Mouse (Mus musculus): Measurements from ENCODE around the gene Nars2. TPM values are rescaled to one million over a fixed set of nuclear protein-coding genes. Genes with fewer than 3 reads are reported as not detected.
A peak's percentile ranks its signal among the peaks of the same experiment; 100 is the strongest.
"Not testable (repeated sequence)": the region's sequence is repeated elsewhere in the genome, so short reads cannot be mapped to it uniquely, and the experiment has no call there.

The Nars2 gene
- polyA plus RNA-seq, 1 experiment from 2014 or later, result 20.6 TPM

- 77% methylated on average over 5 of the region's 5 CpGs for WGBS
- peaks cover 9% of the 10 kb centered on the region; the same call in 1 of the 2 replicates for H3K4me1 ChIP-seq (ENCODE audit: control insufficient read depth, insufficient read depth, low read length)
Observed at GRCm38 (mm10) chr7:96909856-96910255, 41.4 kb upstream of the Nars2 start.

DNA sequence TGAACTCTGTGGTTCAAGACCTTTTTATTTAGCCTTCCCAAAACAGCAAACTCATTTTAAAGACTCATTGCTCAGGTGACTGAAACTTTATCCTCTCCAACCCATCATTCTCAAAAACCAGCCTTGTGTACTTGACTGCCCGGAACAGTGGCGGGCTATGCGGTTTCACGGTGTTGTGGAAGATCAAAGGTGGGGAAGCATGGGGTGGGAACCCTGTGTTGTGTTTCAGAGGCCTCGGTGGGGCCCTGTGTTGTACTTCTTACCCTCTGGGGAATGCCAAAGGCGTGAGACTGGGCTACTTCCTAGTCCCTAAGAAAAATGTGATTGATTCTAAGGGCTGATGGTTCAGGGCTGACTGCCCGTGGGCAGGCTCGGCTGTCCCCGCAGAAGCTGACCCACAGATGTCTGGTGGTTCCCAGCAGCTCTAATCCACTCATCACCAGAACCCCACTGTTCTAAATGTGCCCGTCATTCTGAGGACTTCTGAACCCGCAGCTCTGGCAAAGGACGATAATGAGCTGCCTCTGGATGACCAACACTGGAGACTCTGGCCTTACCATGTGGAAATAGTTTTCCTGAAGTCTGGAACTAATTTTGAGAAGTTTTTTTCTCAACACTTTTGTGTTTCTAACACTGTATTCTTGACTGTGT, 40.9 kb upstream of the Nars2 start:
- no peaks in the 10 kb centered on the region for H3K9me3 ChIP-seq (ENCODE audit: control insufficient read depth, low read length)
- ATAC-seq (ENCODE audit: low FRiP score) (no peak), DNase-seq (ENCODE audit: low spot score, missing footprints) (no peak)
- H3K27me3 ChIP-seq (ENCODE audit: control insufficient read depth, insufficient read depth, low read length), result no peaks in the 10 kb centered on the region
- H3K4me3 ChIP-seq (ENCODE audit: low read depth, low read length), result no peak overlapping the region
- H3K9ac ChIP-seq (ENCODE audit: low read length), result no peak overlapping the region
- H3K27ac ChIP-seq (ENCODE audit: low read depth, low read length), result no peak overlapping the region
- no peak overlapping the region for H3K4me2 ChIP-seq
- H3K4me1 ChIP-seq (ENCODE audit: control insufficient read depth, insufficient read depth, low read length), result peaks cover 4% of the 10 kb centered on the region; the same call in 1 of the 2 replicates
- peaks cover 4% of the 10 kb centered on the region; the same call in 1 of the 2 replicates for H3K36me3 ChIP-seq (ENCODE audit: control insufficient read depth, insufficient read depth, low read length)
- 65% methylated on average over 12 of the region's 12 CpGs for WGBS

More at GRCm38 (mm10) chr7:96909856-96910255, 41.4 kb upstream of the Nars2 start:
- no peak for ATAC-seq (ENCODE audit: low FRiP score)
- no peak overlapping the region for H3K9ac ChIP-seq (ENCODE audit: low read length)
- H3K27me3 ChIP-seq (ENCODE audit: control insufficient read depth, insufficient read depth, low read length), result no peaks in the 10 kb centered on the region
- peaks cover 4% of the 10 kb centered on the region; the same call in 1 of the 2 replicates for H3K36me3 ChIP-seq (ENCODE audit: control insufficient read depth, insufficient read depth, low read length)
- H3K9me3 ChIP-seq (ENCODE audit: control insufficient read depth, low read length), result no peaks in the 10 kb centered on the region
- DNase-seq (ENCODE audit: low spot score, missing footprints), result no peak
- H3K4me2 ChIP-seq, result no peak overlapping the region
- no peak overlapping the region for H3K4me3 ChIP-seq (ENCODE audit: low read depth, low read length)
- no peak overlapping the region for H3K27ac ChIP-seq (ENCODE audit: low read depth, low read length)

GRCm38 (mm10) chr7:96914031-96914430, 37.3 kb upstream of the Nars2 start:
- DNase-seq (ENCODE audit: low spot score, missing footprints) (peak; percentile 99), ATAC-seq (ENCODE audit: low FRiP score) (peak; percentile 39; the same call in 1 of the 2 replicates)
- H3K9ac ChIP-seq (ENCODE audit: low read length), result no peak overlapping the region
- H3K27ac ChIP-seq (ENCODE audit: low read depth, low read length), result no peak overlapping the region
- H3K27me3 ChIP-seq (ENCODE audit: control insufficient read depth, insufficient read depth, low read length), result no peaks in the 10 kb centered on the region
- no peaks in the 10 kb centered on the region for H3K9me3 ChIP-seq (ENCODE audit: control insufficient read depth, low read length)
- no peaks in the 10 kb centered on the region for H3K4me1 ChIP-seq (ENCODE audit: control insufficient read depth, insufficient read depth, low read length)
- H3K4me2 ChIP-seq, result no peak overlapping the region
- H3K36me3 ChIP-seq (ENCODE audit: control insufficient read depth, insufficient read depth, low read length), result no peaks in the 10 kb centered on the region
- no peak overlapping the region for H3K4me3 ChIP-seq (ENCODE audit: low read depth, low read length)
- 14% methylated on average over 6 of the region's 6 CpGs for WGBS

GRCm38 (mm10) chr7:96915452-96916105, 35.7 kb upstream of the Nars2 start:
- H3K27me3 ChIP-seq (ENCODE audit: control insufficient read depth, insufficient read depth, low read length), result no peaks in the 10 kb centered on the region
- no peaks in the 10 kb centered on the region for H3K9me3 ChIP-seq (ENCODE audit: control insufficient read depth, low read length)
- H3K4me3 ChIP-seq (ENCODE audit: low read depth, low read length), result no peak overlapping the region
- DNase-seq (ENCODE audit: low spot score, missing footprints) (peak; percentile 93), ATAC-seq (ENCODE audit: low FRiP score) (peak; percentile 66)
- H3K27ac ChIP-seq (ENCODE audit: low read depth, low read length), result no peak overlapping the region
- WGBS, result 4% methylated on average over 2 of the region's 2 CpGs
- H3K4me2 ChIP-seq, result no peak overlapping the region
- no peak overlapping the region for H3K9ac ChIP-seq (ENCODE audit: low read length)
- no peaks in the 10 kb centered on the region for H3K36me3 ChIP-seq (ENCODE audit: control insufficient read depth, insufficient read depth, low read length)
- peaks cover 2% of the 10 kb centered on the region; the same call in 1 of the 2 replicates for H3K4me1 ChIP-seq (ENCODE audit: control insufficient read depth, insufficient read depth, low read length)

GRCm38 (mm10) chr7:96920447-96921095, 30.7 kb upstream of the Nars2 start:
- Histone ChIP-seq H3K27ac (ENCODE audit: low read depth, low read length) (no peak overlapping the region), H3K9ac (ENCODE audit: low read length) (no peak overlapping the region), H3K4me3 (ENCODE audit: low read depth, low read length) (no peak overlapping the region), H3K4me1 (ENCODE audit: control insufficient read depth, insufficient read depth, low read length) (peaks cover 2% of the 10 kb centered on the region; the same call in 1 of the 2 replicates), H3K36me3 (ENCODE audit: control insufficient read depth, insufficient read depth, low read length) (no peaks in the 10 kb centered on the region), H3K27me3 (ENCODE audit: control insufficient read depth, insufficient read depth, low read length) (no peaks in the 10 kb centered on the region), H3K4me2 (no peak overlapping the region), H3K9me3 (ENCODE audit: control insufficient read depth, low read length) (no peaks in the 10 kb centered on the region)
- DNase-seq (ENCODE audit: low spot score, missing footprints) (no peak), ATAC-seq (ENCODE audit: low FRiP score) (peak; percentile 81)
- WGBS, result 50% methylated on average over 7 of the region's 7 CpGs

GRCm38 (mm10) chr7:96922927-96923326, 28.4 kb upstream of the Nars2 start:
- DNase-seq (ENCODE audit: low spot score, missing footprints) (no peak), ATAC-seq (ENCODE audit: low FRiP score) (no peak)
- Histone ChIP-seq H3K9ac (ENCODE audit: low read length) (no peak overlapping the region), H3K27me3 (ENCODE audit: control insufficient read depth, insufficient read depth, low read length) (no peaks in the 10 kb centered on the region), H3K4me3 (ENCODE audit: low read depth, low read length) (no peak overlapping the region), H3K9me3 (ENCODE audit: control insufficient read depth, low read length) (no peaks in the 10 kb centered on the region), H3K36me3 (ENCODE audit: control insufficient read depth, insufficient read depth, low read length) (no peaks in the 10 kb centered on the region), H3K4me1 (ENCODE audit: control insufficient read depth, insufficient read depth, low read length) (peaks cover 2% of the 10 kb centered on the region; the same call in 1 of the 2 replicates), H3K4me2 (no peak overlapping the region), H3K27ac (ENCODE audit: low read depth, low read length) (no peak overlapping the region)
- WGBS, result 85% methylated on average over 2 of the region's 2 CpGs

DNA sequence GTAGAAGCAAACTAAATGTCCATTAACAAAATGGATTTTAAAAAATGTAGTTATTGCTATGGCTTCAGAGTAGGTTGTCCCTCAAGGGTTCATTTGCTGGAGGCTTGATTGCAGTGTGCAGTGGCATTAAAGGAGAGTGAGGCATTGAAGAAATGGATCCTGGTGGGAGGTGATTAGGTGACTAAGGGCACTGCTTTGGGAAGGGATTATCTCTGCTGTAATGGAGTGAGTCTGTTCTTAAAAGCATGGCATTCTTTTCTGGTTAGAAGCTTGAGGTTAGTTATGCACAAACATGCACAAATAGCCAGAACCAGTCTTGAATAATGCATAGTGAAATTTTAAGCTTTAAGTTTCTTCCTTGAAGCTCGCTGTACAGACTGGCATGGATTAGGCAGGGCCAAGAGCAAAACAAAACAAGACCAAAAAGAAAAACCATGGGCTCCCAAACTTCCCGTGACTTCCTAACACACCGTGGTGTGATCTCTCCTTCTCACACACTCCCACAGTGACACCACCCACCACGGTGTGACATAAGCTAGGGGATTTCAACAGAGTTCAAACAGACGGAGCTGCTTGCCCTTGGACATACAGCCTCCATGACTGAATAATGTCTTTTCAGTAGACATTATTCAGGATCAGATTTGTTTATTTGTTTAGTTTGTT, 7.5 kb upstream of the Nars2 start:
- peaks cover 3% of the 10 kb centered on the region for H3K4me1 ChIP-seq (ENCODE audit: control insufficient read depth, insufficient read depth, low read length)
- H3K4me3 ChIP-seq (ENCODE audit: low read depth, low read length), result no peak overlapping the region
- no peak overlapping the region for H3K9ac ChIP-seq (ENCODE audit: low read length)
- 24% methylated on average over 5 of the region's 5 CpGs for WGBS
- ATAC-seq (ENCODE audit: low FRiP score), result peak; percentile 67
- H3K4me2 ChIP-seq, result no peak overlapping the region
- H3K9me3 ChIP-seq (ENCODE audit: control insufficient read depth, low read length), result no peaks in the 10 kb centered on the region
- no peak overlapping the region for H3K27ac ChIP-seq (ENCODE audit: low read depth, low read length)
- no peaks in the 10 kb centered on the region for H3K36me3 ChIP-seq (ENCODE audit: control insufficient read depth, insufficient read depth, low read length)
- no peaks in the 10 kb centered on the region for H3K27me3 ChIP-seq (ENCODE audit: control insufficient read depth, insufficient read depth, low read length)
- DNase-seq (ENCODE audit: low spot score, missing footprints), result no peak

DNA sequence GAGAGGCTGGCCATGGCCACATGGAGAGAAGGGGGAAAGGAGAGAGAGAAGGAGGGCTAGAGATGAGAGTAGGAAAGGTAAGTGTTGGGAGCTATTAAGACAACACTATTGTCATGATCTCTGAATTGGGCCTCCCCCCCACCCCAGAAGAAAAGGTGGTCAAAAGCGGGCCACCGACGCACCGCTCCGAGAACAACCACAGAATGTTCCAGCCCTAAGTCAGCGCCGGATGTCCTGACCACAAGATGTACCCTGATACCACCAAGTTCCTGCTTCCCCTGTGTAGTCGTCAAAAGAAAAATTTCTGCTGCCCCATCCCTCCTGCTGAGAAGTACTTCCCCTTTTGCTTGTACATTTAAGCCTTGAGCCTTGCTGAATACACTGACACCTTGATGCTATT, 4.8 kb upstream of the Nars2 start:
- not testable (repeated sequence) for DNase-seq (ENCODE audit: low spot score, missing footprints); ATAC-seq (ENCODE audit: low FRiP score); H3K4me2 ChIP-seq; H3K27ac ChIP-seq (ENCODE audit: low read depth, low read length); H3K27me3 ChIP-seq (ENCODE audit: control insufficient read depth, insufficient read depth, low read length); H3K9ac ChIP-seq (ENCODE audit: low read length); H3K36me3 ChIP-seq (ENCODE audit: control insufficient read depth, insufficient read depth, low read length); H3K4me3 ChIP-seq (ENCODE audit: low read depth, low read length); H3K9me3 ChIP-seq (ENCODE audit: control insufficient read depth, low read length); H3K4me1 ChIP-seq (ENCODE audit: control insufficient read depth, insufficient read depth, low read length)
- WGBS, result 95% methylated on average over 8 of the region's 8 CpGs

Measured in midbrain, embryonic 11.5 days (tissue).